Mouse (Mus musculus) mature B cell (primary cell): ENCODE measurements around the gene Lyve1.
"Not testable (repeated sequence)": the region's sequence is repeated elsewhere in the genome, so short reads cannot be mapped to it uniquely, and the experiment has no call there.

Source experiments
- in situ Hi-C: fragments of 300-500 bp; cut with MboI; formaldehyde crosslinking; loops from 2 replicates; pipeline ENCODE4 v1.14.3; 2019

The Lyve1 gene

DNA sequence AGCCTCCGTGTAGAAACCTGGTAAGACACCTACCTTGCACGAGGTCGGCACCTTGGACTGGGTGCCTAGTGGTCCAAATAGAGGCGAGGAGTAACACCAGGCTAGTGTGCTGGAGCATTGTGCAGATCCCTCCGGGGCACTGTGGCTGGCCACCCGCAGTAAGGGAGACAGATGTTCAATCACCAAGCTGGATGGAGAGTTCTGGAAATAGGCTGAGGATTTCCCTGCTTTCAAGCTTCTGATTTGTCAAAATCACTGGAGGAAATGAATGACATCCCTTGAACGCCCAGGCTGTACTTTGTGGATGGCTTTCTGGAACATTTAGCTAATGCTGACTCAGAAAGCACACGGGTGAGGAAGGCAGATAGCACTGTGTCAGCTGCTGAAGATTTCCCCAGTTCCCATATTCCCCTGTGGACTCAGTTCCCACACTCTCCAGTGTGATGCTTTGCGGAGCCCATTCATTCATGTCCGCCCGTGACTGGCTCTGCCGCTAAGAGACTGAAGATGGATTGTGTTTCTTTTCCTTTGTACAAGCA is at the start of gene Lyve1:
Gene Lyve1, minus strand, starts transcription at position 489 of the 539 bp plus-strand sequence.
- in situ Hi-C loops, result no loop called here

DNA sequence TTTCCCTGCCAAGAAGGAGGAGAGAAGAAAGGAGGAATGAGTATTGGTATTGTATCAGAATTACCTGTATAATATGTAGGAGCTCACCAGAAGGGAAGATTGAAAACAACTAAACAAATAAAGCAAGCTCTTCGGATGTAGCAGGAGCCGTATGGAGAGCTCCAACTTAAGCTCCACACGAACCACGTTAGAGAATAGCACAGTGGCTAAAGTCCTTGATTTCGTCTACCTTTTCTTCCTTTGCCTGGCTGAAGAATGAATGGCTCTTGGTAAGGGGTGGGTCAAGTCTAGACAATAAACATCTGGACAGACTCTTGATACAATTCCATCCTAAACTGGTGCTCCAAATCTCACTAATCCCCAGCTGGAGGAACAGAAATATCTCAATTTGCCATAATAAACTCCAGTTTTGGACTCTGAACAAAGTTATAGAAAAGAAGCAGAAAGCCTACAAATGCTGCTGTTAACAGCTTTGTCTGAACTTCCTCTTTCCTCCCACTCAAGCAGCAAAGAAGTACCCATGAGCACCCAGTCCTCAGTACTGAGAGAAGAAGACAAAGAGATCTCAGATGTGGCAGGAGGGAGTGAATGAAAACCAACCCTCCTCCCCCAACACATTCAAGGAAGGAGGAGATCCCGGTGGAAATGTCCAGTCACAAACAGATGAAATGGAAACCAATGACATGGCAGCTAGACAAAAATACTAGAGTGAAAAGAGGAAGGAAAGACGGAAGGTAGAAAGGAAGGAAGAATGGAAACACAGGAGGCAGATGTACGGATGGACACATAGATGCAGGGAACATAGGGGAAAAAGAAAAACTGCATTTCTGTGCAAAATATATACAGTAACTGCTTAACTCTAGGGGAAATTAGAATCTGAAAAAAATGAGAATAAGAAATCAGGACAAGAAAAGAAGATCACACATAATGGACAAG is 45.4 kb upstream of the Lyve1 start:
- in situ Hi-C loops, result no loop called here

DNA sequence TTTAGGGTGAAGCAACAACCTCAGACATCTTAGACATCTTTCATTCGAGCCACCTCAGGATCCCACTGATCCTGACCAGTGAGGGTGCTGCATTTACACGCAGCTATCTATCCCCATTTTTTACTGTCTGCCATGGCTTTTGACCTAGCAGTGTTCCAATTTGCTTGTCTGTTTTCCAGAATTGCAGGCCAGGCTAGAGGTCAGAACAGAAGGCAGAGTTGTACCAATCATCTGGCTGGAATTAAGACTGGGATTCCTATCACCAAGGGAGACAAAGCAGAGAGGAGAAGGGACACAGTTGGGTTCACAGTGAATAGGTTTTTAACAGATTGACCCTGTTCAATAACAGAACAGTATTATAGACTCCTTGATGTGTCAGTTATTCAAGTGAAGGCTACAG is 43.5 kb upstream of the Lyve1 start:
- in situ Hi-C loops, result no loop called here

DNA sequence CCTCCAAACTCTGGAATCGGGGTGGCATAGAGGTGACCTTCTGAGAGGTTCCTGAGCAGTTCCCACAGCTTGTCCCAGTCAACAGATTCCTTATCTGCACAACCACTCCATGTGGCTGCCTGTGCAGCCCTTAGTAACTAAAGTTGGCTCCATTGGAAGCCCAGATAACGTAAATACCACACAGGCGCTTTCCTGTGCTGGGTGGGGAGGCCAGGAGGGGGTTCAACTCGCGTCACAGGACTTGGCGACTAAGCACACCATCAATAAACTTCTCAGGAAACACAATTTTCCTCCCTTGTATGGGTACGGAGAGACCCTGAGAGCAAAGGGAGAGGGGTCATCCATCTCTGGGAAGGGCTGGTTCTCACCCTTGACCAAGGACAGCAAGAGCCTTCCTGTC is 40.2 kb upstream of the Lyve1 start:
- in situ Hi-C loops, result no loop called here

DNA sequence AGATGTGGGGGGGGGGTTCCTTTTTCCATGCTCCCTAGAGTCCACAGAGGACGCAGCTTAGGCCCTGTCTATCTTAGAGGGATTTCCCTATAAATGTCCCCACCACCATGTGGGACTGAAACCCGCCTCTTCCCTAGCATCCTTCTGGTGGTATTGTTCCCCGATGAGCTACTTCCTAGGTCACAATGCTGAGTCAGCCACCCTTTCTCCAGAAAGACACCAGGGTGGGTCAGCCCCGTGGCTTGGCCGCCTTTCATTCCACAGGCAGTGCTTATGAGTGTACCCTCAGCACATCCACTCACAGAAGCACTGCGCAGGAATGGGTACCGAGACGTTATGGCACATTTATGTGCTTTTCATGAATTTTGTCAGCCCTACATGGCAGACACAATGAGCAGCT is 34.2 kb upstream of the Lyve1 start:
- in situ Hi-C loops, result no loop called here

DNA sequence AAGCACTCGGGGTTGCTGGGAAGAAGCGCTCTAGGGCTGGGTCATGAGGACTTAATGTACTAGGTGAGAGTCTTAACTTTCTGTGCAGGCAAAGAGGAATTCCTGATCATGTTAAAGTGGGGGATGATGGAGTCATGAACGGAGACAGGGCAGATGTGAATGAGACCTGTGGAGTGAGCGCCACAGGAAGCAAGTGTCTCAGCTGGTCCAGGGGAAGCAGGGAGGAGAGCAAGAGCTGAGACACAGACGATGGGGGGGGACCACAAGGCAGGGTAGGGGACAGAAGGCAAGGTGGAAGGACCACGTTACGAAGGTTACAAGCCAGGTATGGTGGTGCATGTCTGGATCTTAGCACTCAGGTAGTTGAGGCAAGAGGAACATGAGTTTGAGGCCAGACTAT is 33.4 kb upstream of the Lyve1 start:
- in situ Hi-C loops, result no loop called here

DNA sequence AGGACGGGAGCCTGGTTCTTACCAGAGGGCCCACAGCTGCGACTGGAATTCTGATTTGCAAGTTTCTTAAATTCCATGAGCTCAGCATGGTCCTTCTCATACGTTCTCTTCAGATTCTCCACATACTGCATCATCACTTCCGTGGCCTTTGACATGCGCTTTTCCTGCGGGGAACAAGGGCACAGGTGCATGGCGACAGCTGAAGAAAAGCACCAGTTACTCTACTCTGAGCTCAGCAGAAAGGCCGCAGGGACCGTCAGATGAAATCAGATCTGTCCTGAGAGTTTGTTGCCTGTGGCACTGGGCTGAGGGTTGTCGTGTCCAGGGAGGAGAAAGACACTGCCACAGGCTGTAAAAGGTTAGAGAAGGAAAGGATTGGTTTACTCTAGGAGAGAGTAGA is 32.7 kb upstream of the Lyve1 start:
- in situ Hi-C loops, result not testable (repeated sequence)

DNA sequence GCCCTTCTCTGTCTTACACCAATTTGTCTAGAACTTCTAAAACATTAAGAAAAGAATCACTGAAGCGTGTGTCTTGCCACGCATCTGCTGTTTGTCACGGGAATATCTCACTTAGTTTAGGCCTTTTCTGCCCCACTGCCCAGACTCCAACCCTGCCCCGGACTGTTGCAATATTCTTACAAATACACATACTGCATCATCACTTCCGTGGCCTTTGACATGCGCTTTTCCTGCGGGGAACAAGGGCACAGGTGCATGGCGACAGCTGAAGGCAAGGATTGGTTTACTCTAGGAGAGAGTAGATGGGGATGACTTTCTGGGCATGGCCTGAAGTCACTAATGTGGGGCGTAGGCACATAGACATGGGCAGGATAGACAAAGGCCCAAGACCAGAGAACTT is 31.6 kb upstream of the Lyve1 start:
- in situ Hi-C loops, result no loop called here

DNA sequence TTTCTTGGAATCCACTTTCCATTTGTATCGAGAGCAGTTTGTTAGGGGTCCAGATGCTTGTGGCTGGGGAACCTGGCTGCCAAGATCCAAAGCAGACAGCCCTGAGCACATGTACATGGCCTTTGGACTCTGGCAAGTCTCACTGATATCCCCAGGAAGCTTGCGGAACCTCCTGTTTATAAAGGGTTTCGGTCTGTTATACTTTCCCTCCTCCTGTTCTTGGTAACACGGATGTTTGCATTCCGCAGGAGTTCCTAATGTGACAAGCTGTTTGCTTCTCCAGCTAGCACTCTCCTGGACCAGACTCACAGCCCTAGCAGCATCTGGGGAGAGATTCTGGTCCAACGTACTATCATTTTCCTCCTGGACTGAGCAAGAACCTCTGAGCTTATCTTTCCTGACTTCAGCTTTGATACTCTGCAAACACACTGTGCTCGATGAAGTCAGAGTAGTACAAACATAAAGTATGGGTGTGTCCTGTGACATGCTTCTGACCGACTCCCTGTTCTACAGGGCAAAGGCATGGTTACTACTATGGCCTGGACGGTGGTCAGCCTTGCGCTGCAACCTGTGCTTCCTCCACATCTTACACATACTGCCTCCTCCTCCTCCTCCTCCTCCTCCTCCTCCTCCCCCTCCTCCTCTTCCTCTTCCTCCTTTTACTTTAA is 31.0 kb upstream of the Lyve1 start:
- in situ Hi-C loops, result no loop called here

DNA sequence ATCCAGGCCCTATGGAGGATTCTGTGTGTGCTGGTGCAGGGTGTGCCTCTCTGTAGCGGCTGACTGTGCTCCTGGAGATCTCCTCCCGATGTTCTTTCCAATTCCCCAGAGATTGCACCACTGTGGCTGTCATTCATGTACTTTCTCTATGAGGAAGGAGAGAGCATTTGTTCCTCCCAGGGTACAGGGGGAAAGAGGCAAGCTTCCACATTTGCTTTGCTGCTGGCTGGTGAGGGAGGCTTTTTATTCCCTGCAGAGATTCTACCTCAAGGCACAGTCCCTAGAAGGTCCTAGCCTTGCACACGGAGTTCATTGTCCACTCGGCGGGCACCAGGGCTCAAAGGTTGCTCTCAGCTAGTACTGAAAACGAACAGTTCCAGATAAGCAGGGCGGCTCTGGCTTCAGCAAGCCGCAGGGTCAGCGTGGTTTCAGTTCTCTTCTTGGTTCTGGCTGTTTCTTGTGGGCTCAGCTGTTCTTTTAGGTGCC is 28.5 kb upstream of the Lyve1 start:
- in situ Hi-C loops, result no loop called here

DNA sequence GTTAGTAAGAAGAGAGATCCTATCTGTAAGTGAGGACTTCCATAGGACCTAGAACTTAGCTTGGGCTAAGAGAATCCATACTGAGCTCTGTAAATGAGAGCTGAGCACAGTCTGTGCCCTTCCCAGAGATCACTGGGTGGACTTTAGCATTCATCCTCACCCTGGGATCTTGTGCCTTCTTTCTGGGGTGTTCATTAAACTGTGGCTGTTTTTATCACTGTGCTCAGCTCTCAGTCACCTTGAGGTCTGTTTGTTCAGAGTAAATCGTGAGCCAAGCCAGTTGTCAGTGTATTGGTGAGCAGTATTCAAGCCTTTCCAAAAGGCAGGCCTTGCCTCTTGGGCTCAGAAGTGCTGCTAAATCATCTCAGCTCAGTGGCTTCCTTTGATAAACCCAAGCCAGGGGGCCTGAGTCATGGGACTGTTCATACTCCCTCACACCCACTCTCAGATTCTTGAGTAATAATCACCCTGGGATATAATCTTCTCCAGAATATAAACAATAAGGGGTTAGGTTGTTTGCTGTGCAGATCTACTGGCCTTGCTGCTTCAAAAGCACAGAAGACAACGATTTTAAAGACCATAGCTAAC is 18.8 kb upstream of the Lyve1 start:
- in situ Hi-C loops, result no loop called here

DNA sequence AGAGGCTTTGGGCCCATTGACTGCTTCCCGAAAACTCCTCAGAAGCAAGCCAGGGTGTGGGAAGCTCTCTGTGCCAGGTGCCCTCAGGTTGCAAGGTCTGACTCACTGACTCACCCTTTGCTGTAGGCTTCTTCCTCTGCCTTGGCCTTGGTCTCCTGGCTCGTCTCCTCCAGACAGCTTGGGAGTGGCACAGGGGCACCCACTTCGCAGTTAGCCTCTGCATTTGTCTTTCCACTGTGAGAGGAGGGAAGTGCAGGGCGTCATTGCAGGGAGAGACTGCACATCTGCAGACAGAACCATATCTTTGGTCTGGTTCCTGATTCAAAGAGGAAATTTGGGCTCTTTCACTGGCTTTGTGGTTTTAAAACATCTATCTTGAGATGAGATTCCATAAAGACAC is 15.0 kb upstream of the Lyve1 start:
- in situ Hi-C loops, result no loop called here

DNA sequence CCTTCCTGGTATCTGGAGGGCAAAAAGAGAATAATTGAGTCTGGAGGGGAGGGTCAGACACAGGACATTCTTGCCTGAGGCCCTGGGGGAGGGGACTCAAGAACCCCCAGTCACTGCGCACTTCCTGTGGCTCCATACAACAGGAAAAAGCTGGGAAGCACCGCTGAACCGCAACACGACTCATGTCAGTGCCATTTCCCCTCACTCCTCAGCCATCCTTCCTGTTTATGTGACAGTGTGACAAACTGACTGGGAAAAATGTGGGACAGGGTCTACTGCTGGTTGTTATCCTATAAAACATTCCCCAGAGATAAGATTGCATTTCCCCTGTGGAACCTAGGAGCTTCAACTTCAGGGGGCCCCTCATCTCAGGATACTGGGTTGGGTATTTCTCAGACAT is 13.9 kb upstream of the Lyve1 start:
- in situ Hi-C loops, result no loop called here

DNA sequence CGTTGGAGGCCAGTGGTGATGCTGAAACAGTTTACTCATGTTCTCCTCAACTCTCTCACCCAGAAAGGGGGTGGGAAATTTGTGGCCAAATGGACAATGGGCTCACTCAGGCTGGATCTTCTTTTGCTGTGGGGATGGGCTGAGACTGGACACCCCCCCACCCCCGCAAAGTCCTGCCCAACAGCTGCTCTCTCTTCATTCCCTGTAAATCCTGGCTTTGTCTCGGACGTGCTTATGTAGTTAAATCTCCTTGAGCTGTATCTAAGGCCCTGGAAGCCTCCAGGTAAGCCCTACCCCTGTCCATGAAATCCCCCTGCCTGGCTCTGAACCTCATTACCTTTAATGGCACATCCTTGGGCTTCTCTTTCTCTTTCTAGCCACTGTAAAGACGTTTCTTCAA is 5.8 kb upstream of the Lyve1 start:
- in situ Hi-C loops, result no loop called here

DNA sequence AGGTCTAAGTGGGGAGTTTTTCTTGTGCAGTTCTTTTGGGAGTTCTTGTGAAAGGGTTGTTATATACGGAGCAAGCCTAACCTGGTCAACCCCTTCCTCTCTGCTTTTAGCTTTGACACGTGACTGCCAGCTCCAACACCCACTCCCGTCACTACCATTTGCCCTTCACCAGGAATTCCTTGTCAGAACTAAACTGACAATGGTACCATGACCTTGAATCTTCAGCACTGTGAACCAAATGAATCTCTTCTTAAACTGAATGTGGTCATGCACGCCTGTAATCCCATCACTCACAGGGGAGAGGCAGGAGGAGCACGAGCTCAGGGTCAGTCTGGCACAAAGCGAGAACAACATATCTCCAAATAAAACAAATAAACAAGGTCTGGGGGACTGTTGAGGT is 4.1 kb upstream of the Lyve1 start:
- in situ Hi-C loops, result no loop called here

DNA sequence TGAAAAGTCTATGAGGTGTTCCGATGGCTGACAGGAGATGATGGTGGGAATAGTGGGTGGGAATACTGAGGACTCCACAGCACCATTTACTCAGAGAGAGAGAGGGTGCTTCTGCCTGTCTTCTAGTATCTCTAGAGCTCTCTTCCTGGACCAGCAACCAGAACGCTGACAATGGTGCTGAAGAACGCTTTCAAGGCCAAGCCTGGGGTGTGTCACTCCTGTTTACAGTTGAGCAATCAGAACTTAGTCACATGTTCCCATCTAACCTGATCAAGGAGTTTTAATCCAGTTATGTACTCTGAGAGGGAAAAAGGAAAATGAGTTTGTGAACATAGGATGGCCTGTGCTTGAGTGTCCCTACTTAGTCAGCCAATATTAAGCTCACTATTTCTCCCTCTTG is 3.0 kb upstream of the Lyve1 start:
- in situ Hi-C loops, result no loop called here

DNA sequence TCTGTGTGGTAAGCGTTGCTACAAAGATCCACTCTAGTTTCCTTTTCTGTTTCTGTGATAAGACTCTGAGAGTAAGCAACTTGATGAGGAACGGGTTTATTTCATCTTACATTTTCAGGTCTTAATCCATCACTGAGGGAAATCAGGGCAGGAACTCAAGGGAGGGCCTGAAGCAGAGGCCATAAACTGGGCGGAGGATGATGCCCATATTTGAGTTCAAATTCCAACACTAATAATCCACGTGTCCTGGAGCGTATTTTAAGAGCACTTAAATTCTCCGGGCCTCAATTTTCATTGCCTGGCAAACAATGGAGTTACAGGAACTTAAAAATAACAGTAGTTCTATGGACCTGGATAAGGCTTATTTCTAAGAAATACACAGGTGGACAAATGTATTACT is 2.5 kb upstream of the Lyve1 start:
- in situ Hi-C loops, result no loop called here

DNA sequence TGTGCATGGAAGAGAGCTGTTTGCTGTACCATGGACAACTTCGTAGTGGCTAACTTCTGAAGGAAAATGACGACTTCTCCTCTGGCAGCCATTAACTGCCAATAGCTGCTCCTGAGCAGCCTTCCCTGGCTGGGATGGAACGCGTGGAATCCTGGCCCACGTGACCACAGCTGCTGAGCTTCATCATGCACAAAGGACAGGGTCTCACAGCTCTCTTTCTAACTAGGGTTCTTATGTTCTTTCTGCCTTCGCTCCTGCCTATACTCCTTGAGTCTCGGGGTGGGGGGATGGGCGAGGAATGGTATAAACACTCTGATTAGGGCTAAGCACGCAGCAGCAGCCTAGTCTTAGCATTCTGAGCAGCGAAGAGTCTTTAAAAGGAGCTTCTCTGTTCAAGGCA is 2.0 kb upstream of the Lyve1 start:
- in situ Hi-C loops, result no loop called here

DNA sequence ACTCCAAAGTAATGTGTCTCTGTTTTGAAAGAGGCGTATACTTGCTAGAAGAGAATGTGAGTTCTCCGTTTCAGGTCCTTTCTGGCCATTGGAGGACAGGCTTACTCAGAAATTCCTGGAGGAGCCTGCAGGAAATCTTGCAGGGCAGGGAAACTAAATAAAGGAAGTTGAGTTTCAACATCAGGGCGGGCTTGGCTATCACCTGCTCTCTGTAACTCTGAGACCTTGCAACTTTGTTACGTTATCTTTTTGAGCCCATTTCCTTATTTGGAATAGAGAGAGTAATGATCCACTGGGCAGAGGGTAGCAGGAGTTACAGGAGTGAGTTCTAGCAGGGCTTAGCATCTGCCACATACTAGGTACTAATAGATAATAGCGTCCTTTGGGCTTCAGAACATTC is 2.9 kb downstream of the Lyve1 start:
- in situ Hi-C loops, result no loop called here

DNA sequence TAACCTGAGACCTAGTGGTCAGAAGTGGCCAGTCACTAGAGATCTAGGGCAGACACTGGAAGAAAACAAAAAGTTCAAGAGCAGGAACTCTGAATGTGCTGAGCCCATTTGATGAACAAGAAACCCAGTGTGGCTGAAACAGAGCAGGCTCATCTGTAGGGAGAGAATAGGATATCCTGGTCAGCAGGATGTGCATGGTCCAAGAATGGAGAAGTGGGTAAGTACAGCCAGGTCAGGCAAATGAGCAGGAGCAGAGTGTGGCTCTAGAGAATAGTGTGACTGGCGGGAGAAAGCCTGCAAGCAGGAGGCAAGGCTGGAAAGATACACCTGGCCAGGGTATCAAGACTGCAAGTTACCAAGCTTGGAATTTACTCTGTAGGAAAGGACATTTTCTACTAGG is 7.4 kb downstream of the Lyve1 start:
- in situ Hi-C loops, result no loop called here

DNA sequence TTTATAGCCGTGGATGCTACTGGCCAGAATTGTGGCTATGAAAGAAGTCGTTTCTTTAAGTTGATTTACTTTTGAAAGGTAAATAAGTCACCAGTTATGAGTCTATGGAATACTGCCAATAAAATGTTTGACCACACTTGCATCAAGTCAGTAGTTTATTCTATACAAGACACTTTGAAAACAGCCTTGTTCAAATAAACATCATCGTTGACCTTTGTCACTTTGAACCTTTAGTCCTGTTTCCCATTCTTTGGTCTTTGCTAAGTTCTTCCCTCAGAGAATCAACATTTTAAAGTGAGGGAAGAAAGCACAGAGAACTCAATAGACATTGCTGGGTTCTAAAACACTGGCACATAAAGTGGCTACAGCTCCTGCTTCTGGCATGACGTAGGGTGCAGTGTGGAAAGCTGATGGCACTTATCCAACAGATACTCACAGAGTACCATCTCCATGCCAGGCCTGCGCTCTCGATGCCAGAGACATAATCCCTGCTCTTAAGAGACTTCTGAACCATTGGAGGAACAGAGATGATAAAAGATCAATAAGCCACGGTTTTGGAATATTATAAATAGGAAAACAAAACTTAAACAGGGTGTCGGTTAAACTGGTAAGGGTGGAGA is 8.0 kb downstream of the Lyve1 start:
- in situ Hi-C loops, result no loop called here

DNA sequence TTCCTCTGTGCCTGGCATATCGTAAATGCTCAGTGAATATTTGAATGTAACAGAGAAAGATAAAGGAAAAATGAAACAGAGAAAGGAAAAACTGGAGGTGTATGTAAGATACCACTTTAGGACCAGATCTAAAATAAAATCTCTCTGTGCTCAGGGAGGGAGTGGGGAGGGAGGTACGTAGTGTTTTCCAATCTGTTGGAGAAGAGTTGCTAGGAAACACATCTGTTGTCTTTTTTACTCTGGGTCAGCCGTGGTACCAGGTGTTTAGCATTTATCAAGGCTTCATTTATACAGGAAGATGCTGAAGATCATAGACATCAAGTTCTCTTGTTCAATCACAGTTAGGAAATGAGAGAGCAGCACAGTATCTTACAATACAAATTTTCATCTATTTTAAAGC is 8.5 kb downstream of the Lyve1 start:
- in situ Hi-C loops, result no loop called here
